Mouse (Mus musculus) kidney, postnatal 0 days (tissue): ENCODE measurements around the gene Mettl21c. TPM values are rescaled to one million over a fixed set of nuclear protein-coding genes. Genes with fewer than 3 reads are reported as not detected.

Experiments used
- ATAC-seq: fragments of 200-750 bp; cut with Nextera tagmentation; replicated peaks from 2 replicates; pipeline ENCODE4 v1.8.0; 2017; ENCODE audit warnings: low read depth, moderate number of reproducible peaks, moderate TSS enrichment, moderate library complexity; ENCODE audit not compliant: low FRiP score
- DNase-seq: peaks from one replicate; pipeline ENCODE4 v3.0.0-alpha.2; 2016; ENCODE audit warnings: low spot score
- H3K27ac ChIP-seq: fragments of 300-500 bp; sonication (generic); 2 replicates; pipeline ENCODE4 v1.5.1; 2014; ENCODE audit warnings: mild to moderate bottlenecking
- H3K27me3 ChIP-seq: fragments of 300-500 bp; sonication (generic); 2 replicates; pipeline ENCODE4 v1.6.1; 2014; ENCODE audit warnings: low read length, mixed read lengths; ENCODE audit not compliant: insufficient read depth
- H3K36me3 ChIP-seq: fragments of 300-500 bp; sonication (generic); 2 replicates; pipeline ENCODE4 v1.6.1; 2014; ENCODE audit warnings: low read length, mixed read lengths; ENCODE audit not compliant: insufficient read depth
- H3K4me1 ChIP-seq: fragments of 300-500 bp; sonication (generic); replicated peaks from 2 replicates; pipeline ENCODE4 v1.6.1; 2014; ENCODE audit warnings: antibody characterized with exemption, low read length, mixed read lengths; ENCODE audit not compliant: insufficient read depth
- H3K4me2 ChIP-seq: fragments of 300-500 bp; sonication (generic); 2 replicates; pipeline ENCODE4 v1.6.1; 2014; ENCODE audit warnings: mild to moderate bottlenecking, low read length, moderate library complexity, mixed read lengths
- H3K4me3 ChIP-seq: fragments of 300-500 bp; sonication (generic); replicated peaks from 2 replicates; pipeline ENCODE4 v1.5.1; 2014; ENCODE audit warnings: low read depth, low read length
- H3K9ac ChIP-seq: fragments of 300-500 bp; sonication (generic); 2 replicates; pipeline ENCODE4 v1.6.1; 2014; ENCODE audit warnings: low read depth, low read length
- H3K9me3 ChIP-seq: fragments of 300-500 bp; sonication (generic); replicated peaks from 2 replicates; pipeline ENCODE4 v1.6.1; 2016; ENCODE audit warnings: low read length, inconsistent platforms, mixed read lengths
- CTCF ChIP-seq: IDR thresholded peaks from 2 replicates; pipeline ENCODE4 v1.5.1; 2016; ENCODE audit warnings: antibody characterized with exemption, low read depth, mild to moderate bottlenecking, moderate library complexity
- WGBS: fragments of 180-500 bp; shearing (Covaris S2); extraction: QIAGEN DNeasy Blood & Tissue Kit; methylation state at CpG from one replicate; pipeline ENCODE4 v1.1.7; 2014; 5-methylcytosine and 5-hydroxymethylcytosine counted together
- polyA plus RNA-seq: library from polyadenylated mRNA; unstranded; fragments of >200 nt; fragmentation: Nextera tagmentation; extraction: Ambion mirVana; gene quantifications from 2 replicates; pipeline ENCODE4 v1.2.1, GENCODE M21; 2015

The Mettl21c gene
- polyA plus RNA-seq, 1 experiment from 2014 or later, result 0.25 TPM

GRCm38 (mm10) chr1:44015556-44015955, 4.3 kb downstream of the Mettl21c start:
- Histone ChIP-seq H3K27ac (no peak overlapping the region), H3K9me3 (no peaks in the 10 kb centered on the region), H3K4me1 (no peaks in the 10 kb centered on the region), H3K36me3 (no peaks in the 10 kb centered on the region), H3K4me2 (no peak overlapping the region), H3K9ac (no peak overlapping the region), H3K27me3 (no peaks in the 10 kb centered on the region), H3K4me3 (no peak overlapping the region)
- WGBS, result 87% methylated on average over 2 of the region's 2 CpGs
- ATAC-seq (no peak), DNase-seq (no peak)
- no peak for TF ChIP-seq CTCF

GRCm38 (mm10) chr1:44004513-44004912, 15.3 kb downstream of the Mettl21c start:
- Histone ChIP-seq H3K27ac (no peak overlapping the region), H3K9me3 (no peaks in the 10 kb centered on the region), H3K36me3 (peaks cover 8% of the 10 kb centered on the region; the same call in 1 of the 2 replicates), H3K4me3 (no peak overlapping the region), H3K4me2 (no peak overlapping the region), H3K27me3 (no peaks in the 10 kb centered on the region), H3K9ac (no peak overlapping the region), H3K4me1 (no peaks in the 10 kb centered on the region)
- DNase-seq (no peak), ATAC-seq (no peak)
- 96% methylated on average over 2 of the region's 2 CpGs for WGBS
- TF ChIP-seq CTCF, result no peak

GRCm38 (mm10) chr1:43996914-43997589, 22.8 kb downstream of the Mettl21c start:
- no peak for DNase-seq
- Histone ChIP-seq H3K9me3 (no peaks in the 10 kb centered on the region), H3K9ac (no peak overlapping the region), H3K36me3 (peaks cover 37% of the 10 kb centered on the region), H3K4me1 (no peaks in the 10 kb centered on the region), H3K27ac (no peak overlapping the region), H3K27me3 (no peaks in the 10 kb centered on the region), H3K4me3 (no peak overlapping the region), H3K4me2 (no peak overlapping the region)
- no peak for ATAC-seq
- 98% methylated on average over 4 of the region's 4 CpGs for WGBS
- TF ChIP-seq CTCF, result no peak

GRCm38 (mm10) chr1:43971089-43971488, 48.7 kb downstream of the Mettl21c start:
- no peak overlapping the region for H3K4me2 ChIP-seq
- no peaks in the 10 kb centered on the region for H3K4me1 ChIP-seq
- no peaks in the 10 kb centered on the region for H3K9me3 ChIP-seq
- DNase-seq (no peak), ATAC-seq (no peak)
- TF ChIP-seq CTCF, result no peak
- 63% methylated on average over 3 of the region's 3 CpGs for WGBS
- H3K4me3 ChIP-seq, result no peak overlapping the region
- no peaks in the 10 kb centered on the region for H3K27me3 ChIP-seq
- H3K27ac ChIP-seq, result no peak overlapping the region
- no peak overlapping the region for H3K9ac ChIP-seq
- H3K36me3 ChIP-seq, result peaks cover 18% of the 10 kb centered on the region; the same call in 1 of the 2 replicates

GRCm38 (mm10) chr1:43969361-43969760, 50.5 kb downstream of the Mettl21c start:
- Histone ChIP-seq H3K4me2 (no peak overlapping the region), H3K4me3 (no peak overlapping the region), H3K27ac (no peak overlapping the region), H3K9ac (no peak overlapping the region), H3K9me3 (no peaks in the 10 kb centered on the region), H3K36me3 (peaks cover 20% of the 10 kb centered on the region; the same call in 1 of the 2 replicates), H3K27me3 (no peaks in the 10 kb centered on the region), H3K4me1 (no peaks in the 10 kb centered on the region)
- DNase-seq (no peak), ATAC-seq (no peak)
- TF ChIP-seq CTCF, result no peak
- WGBS, result 85% methylated on average over 3 of the region's 3 CpGs

GRCm38 (mm10) chr1:43966756-43967155, 53.1 kb downstream of the Mettl21c start:
- Histone ChIP-seq H3K27me3 (no peaks in the 10 kb centered on the region), H3K4me3 (no peak overlapping the region), H3K36me3 (peaks cover 24% of the 10 kb centered on the region; the same call in 1 of the 2 replicates), H3K4me2 (no peak overlapping the region), H3K4me1 (no peaks in the 10 kb centered on the region), H3K9ac (no peak overlapping the region), H3K9me3 (no peaks in the 10 kb centered on the region), H3K27ac (no peak overlapping the region)
- DNase-seq (peak; percentile 8), ATAC-seq (no peak)
- TF ChIP-seq CTCF, result peak; percentile 42
- 92% methylated on average over 4 of the region's 4 CpGs for WGBS
